Mouse (Mus musculus) erythroblast, embryonic 14.5 days (primary cell): ENCODE measurements around the gene Vps13a. TPM values are rescaled to one million over a fixed set of nuclear protein-coding genes. Genes with fewer than 3 reads are reported as not detected.

Experiments
- H3K27me3 ChIP-seq: 2 replicates; pipeline ENCODE4 v1.6.1; 2012; ENCODE audit warnings: inconsistent platforms; ENCODE audit not compliant: control insufficient read depth
- H3K36me3 ChIP-seq: 2 replicates; pipeline ENCODE4 v1.6.1; 2012; ENCODE audit warnings: mild to moderate bottlenecking, inconsistent platforms; ENCODE audit not compliant: control insufficient read depth
- H3K4me1 ChIP-seq: 2 replicates; pipeline ENCODE4 v1.6.1; 2012; ENCODE audit warnings: inconsistent platforms; ENCODE audit not compliant: control insufficient read depth
- H3K4me3 ChIP-seq: replicated peaks from 2 replicates; pipeline ENCODE3; 2012; ENCODE audit warnings: moderate library complexity, mild to moderate bottlenecking, inconsistent platforms
- H3K9me3 ChIP-seq: 2 replicates; pipeline ENCODE4 v1.6.1; 2012; ENCODE audit warnings: low read length, inconsistent platforms, mixed read lengths; ENCODE audit not compliant: control insufficient read depth
- GATA1 ChIP-seq: IDR thresholded peaks from 2 replicates; pipeline ENCODE4 v1.6.1; 2012; ENCODE audit warnings: low read length, inconsistent platforms, mixed read lengths
- TAL1 ChIP-seq: IDR thresholded peaks from 3 replicates; pipeline ENCODE4 v1.6.1; 2012; ENCODE audit warnings: low read length, inconsistent platforms, mixed read lengths
- polyA plus RNA-seq: library from polyadenylated mRNA; stranded (reverse); fragments of >175 nt; gene quantifications from 2 replicates; pipeline ENCODE4 v1.2.3, GENCODE M21; 2012

Vps13a gene
- polyA plus RNA-seq, 1 experiment, result 0.27 TPM

GRCm38 (mm10) chr19:16597216-16597615, 183.5 kb downstream of the Vps13a start:
- no peaks in the 10 kb centered on the region for H3K9me3 ChIP-seq
- no peaks in the 10 kb centered on the region for H3K36me3 ChIP-seq
- TF ChIP-seq GATA1 (no peak), TAL1 (no peak)
- H3K4me3 ChIP-seq, result no peak overlapping the region
- H3K4me1 ChIP-seq, result no peaks in the 10 kb centered on the region
- H3K27me3 ChIP-seq, result no peaks in the 10 kb centered on the region

- H3K4me3 ChIP-seq, result no peak overlapping the region
- H3K4me1 ChIP-seq, result no peaks in the 10 kb centered on the region
- no peak for TF ChIP-seq TAL1
- TF ChIP-seq GATA1, result no peak
- no peaks in the 10 kb centered on the region for H3K27me3 ChIP-seq
- H3K9me3 ChIP-seq, result no peaks in the 10 kb centered on the region
- H3K36me3 ChIP-seq, result no peaks in the 10 kb centered on the region
Observed at GRCm38 (mm10) chr19:16593975-16594317, 186.8 kb downstream of the Vps13a start.

- Histone ChIP-seq H3K4me1 (no peaks in the 10 kb centered on the region), H3K4me3 (no peak overlapping the region), H3K9me3 (no peaks in the 10 kb centered on the region), H3K36me3 (no peaks in the 10 kb centered on the region), H3K27me3 (no peaks in the 10 kb centered on the region)
- no peak for TF ChIP-seq GATA1
- TF ChIP-seq TAL1, result no peak
Observed at GRCm38 (mm10) chr19:16593256-16593974, 187.3 kb downstream of the Vps13a start.

GRCm38 (mm10) chr19:16585379-16585778, 195.4 kb downstream of the Vps13a start:
- Histone ChIP-seq H3K4me1 (no peaks in the 10 kb centered on the region), H3K9me3 (no peaks in the 10 kb centered on the region), H3K4me3 (no peak overlapping the region), H3K36me3 (no peaks in the 10 kb centered on the region), H3K27me3 (no peaks in the 10 kb centered on the region)
- no peak for TF ChIP-seq TAL1
- no peak for TF ChIP-seq GATA1

- Histone ChIP-seq H3K4me3 (no peak overlapping the region), H3K36me3 (no peaks in the 10 kb centered on the region), H3K27me3 (no peaks in the 10 kb centered on the region), H3K4me1 (no peaks in the 10 kb centered on the region), H3K9me3 (no peaks in the 10 kb centered on the region)
- no peak for TF ChIP-seq GATA1
- TF ChIP-seq TAL1, result no peak
Observed at GRCm38 (mm10) chr19:16584546-16584945, 196.2 kb downstream of the Vps13a start.

GRCm38 (mm10) chr19:16580501-16580900, 200.2 kb downstream of the Vps13a start:
- H3K36me3 ChIP-seq, result no peaks in the 10 kb centered on the region
- no peak for TF ChIP-seq TAL1
- no peak for TF ChIP-seq GATA1
- no peaks in the 10 kb centered on the region for H3K27me3 ChIP-seq
- no peaks in the 10 kb centered on the region for H3K9me3 ChIP-seq
- H3K4me3 ChIP-seq, result no peak overlapping the region
- peaks cover 3% of the 10 kb centered on the region; the same call in 1 of the 2 replicates for H3K4me1 ChIP-seq

GRCm38 (mm10) chr19:16579656-16580260, 201.0 kb downstream of the Vps13a start:
- Histone ChIP-seq H3K36me3 (no peaks in the 10 kb centered on the region), H3K4me1 (peaks cover 3% of the 10 kb centered on the region; the same call in 1 of the 2 replicates), H3K9me3 (no peaks in the 10 kb centered on the region), H3K4me3 (no peak overlapping the region), H3K27me3 (no peaks in the 10 kb centered on the region)
- TF ChIP-seq GATA1 (no peak), TAL1 (no peak)

GRCm38 (mm10) chr19:16576790-16577189, 203.9 kb downstream of the Vps13a start:
- H3K4me3 ChIP-seq, result no peak overlapping the region
- peaks cover 3% of the 10 kb centered on the region; the same call in 1 of the 2 replicates for H3K4me1 ChIP-seq
- no peak for TF ChIP-seq GATA1
- TF ChIP-seq TAL1, result no peak
- H3K9me3 ChIP-seq, result no peaks in the 10 kb centered on the region
- no peaks in the 10 kb centered on the region for H3K36me3 ChIP-seq
- H3K27me3 ChIP-seq, result no peaks in the 10 kb centered on the region

Other genes starting within 250 kb of the Vps13a start
- gene Foxb2, start 92.9 kb upstream of the Vps13a start, polyA plus RNA-seq, result not detected in 2 replicates
- not detected in 2 replicates for gene Prune2, start 175.2 kb upstream of the Vps13a start, polyA plus RNA-seq